ENCODE assay signal across 8 mouse cellular contexts in the genomic region with DNA sequence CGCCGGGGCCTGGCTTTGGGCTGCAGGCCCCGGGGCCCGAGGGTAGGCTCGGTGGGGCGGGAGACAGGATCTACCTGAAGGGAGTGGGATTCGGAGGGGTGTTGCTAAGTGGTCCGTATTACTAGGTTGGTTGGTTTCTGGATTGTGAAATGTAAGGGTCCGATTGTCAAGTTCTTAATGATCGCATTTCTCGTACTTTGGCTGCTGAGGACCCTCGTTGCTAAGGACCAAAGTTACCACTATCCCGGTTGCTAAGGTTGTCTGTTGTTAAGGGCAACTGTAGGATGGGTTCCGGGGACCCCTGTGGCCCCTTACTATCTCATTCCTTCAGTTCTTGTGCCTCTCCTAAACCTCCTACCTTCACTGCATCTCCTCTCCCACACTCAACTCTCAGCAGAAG. TPM values are rescaled to one million over a fixed set of nuclear protein-coding genes. Genes with fewer than 3 reads are reported as not detected.
DNase-seq lines count a peak whose midpoint lies in the region; ATAC-seq and TF ChIP-seq lines count a peak whose summit lies in the region.

No protein-coding gene starts in this region.

- ATAC-seq in hindbrain, embryonic 15.5 days (ENCODE audit: low FRiP score, low read depth): peak; percentile 28
- peak; percentile 12; the same call in 1 of the 2 replicates for ATAC-seq in midbrain, postnatal 0 days (ENCODE audit: low FRiP score)

- TF ChIP-seq CTCF in left cerebral cortex, adult 2 months (IDR thresholded peaks at IDR 0.05): no peak
- TF ChIP-seq CTCF in midbrain, postnatal 0 days (IDR thresholded peaks at IDR 0.05): no peak

- peak overlapping the region; percentile 75 for H3K4me3 ChIP-seq in left cerebral cortex, adult 2 months
- H3K4me3 ChIP-seq in brown adipose tissue, adult 24 weeks (ENCODE audit: insufficient read depth, low read depth, low read length): peak overlapping the region; percentile 69
- peak overlapping the region; percentile 58 for H3K4me3 ChIP-seq in hindbrain, embryonic 15.5 days
- H3K4me3 ChIP-seq in midbrain, postnatal 0 days (ENCODE audit: low read depth, low read length): peak overlapping the region; percentile 72

- intact Hi-C loops in left cerebral cortex, adult 2 months (cut with DNase I): no loop called here
- intact Hi-C loops in left cerebral cortex, postnatal 4 days (cut with DNase I): no loop called here
- intact Hi-C loops in left cerebral cortex, postnatal 25 days (cut with DNase I): loop anchor here (1.0 kb wide), 1 partner anchor 215 kb away; the partner anchor contains the start of gene Map4k1

- no peaks in the 10 kb centered on the region for H3K27me3 ChIP-seq in hindbrain, embryonic 15.5 days
- no peaks in the 10 kb centered on the region for H3K27me3 ChIP-seq in midbrain, postnatal 0 days (ENCODE audit: insufficient read depth, low read length)

- no peaks in the 10 kb centered on the region for H3K9me3 ChIP-seq in hindbrain, embryonic 15.5 days
- no peaks in the 10 kb centered on the region for H3K9me3 ChIP-seq in midbrain, postnatal 0 days (ENCODE audit: low read length)

- H3K4me2 ChIP-seq in hindbrain, embryonic 15.5 days: peak overlapping the region; percentile 68
- peak overlapping the region; percentile 53 for H3K4me2 ChIP-seq in midbrain, postnatal 0 days (ENCODE audit: low read depth, low read length, poor library complexity, severe bottlenecking)

- WGBS in hindbrain, embryonic 15.5 days: 1% methylated on average over 14 of the region's 14 CpGs
- WGBS in midbrain, postnatal 0 days: under 1% methylated on average over 14 of the region's 14 CpGs

- peaks cover 6% of the 10 kb centered on the region for H3K4me1 ChIP-seq in brown adipose tissue, adult 24 weeks (ENCODE audit: control insufficient read depth, insufficient read depth, insufficient read length, low read length)
- H3K4me1 ChIP-seq in hindbrain, embryonic 15.5 days (replicated peaks): peaks cover 30% of the 10 kb centered on the region
- H3K4me1 ChIP-seq in midbrain, postnatal 0 days (ENCODE audit: insufficient read depth, low read length): peaks cover 17% of the 10 kb centered on the region; the same call in 1 of the 2 replicates

- H3K9ac ChIP-seq in hindbrain, embryonic 15.5 days: peak overlapping the region; percentile 61
- H3K9ac ChIP-seq in midbrain, postnatal 0 days (replicated peaks; ENCODE audit: low read length, poor library complexity, severe bottlenecking): peak overlapping the region; percentile 55

- H3K27ac ChIP-seq in left cerebral cortex, adult 2 months: peak overlapping the region; percentile 83
- no peak overlapping the region for H3K27ac ChIP-seq in brown adipose tissue, adult 24 weeks (replicated peaks; ENCODE audit: low read depth, low read length)
- no peak overlapping the region for H3K27ac ChIP-seq in hindbrain, embryonic 15.5 days (replicated peaks)
- no peak overlapping the region for H3K27ac ChIP-seq in midbrain, postnatal 0 days (ENCODE audit: low read depth, low read length)

- no peak for DNase-seq in left cerebral cortex, adult 2 months (ENCODE audit: extremely low spot score in 1 of 2, low spot score in 2 of 2)
- DNase-seq in left cerebral cortex, postnatal 4 days: no peak
- DNase-seq in midbrain, postnatal 0 days (ENCODE audit: low spot score): no peak
- DNase-seq in ovary, adult 18-20 months (ENCODE audit: low spot score): no peak
- DNase-seq in layer of hippocampus, adult 8-10 months (ENCODE audit: low spot score in 2 of 2): no peak
- DNase-seq in left cerebral cortex, postnatal 25 days (ENCODE audit: low spot score in 2 of 2): no peak

- H3K36me3 ChIP-seq in hindbrain, embryonic 15.5 days: peaks cover under 1% of the 10 kb centered on the region; the same call in 1 of the 2 replicates
- H3K36me3 ChIP-seq in midbrain, postnatal 0 days (ENCODE audit: insufficient read depth, low read length): peaks cover 4% of the 10 kb centered on the region

RNA-seq across cellular contexts. Expression of gene Sirt2, which starts 0.4 kb away (rescaled TPM):
- total RNA-seq in left cerebral cortex, adult 2 months (2021): 100 to 1,000 TPM; 119 to 122 TPM
- total RNA-seq in left cerebral cortex, postnatal 4 days (2021): 10 to 100 TPM; 91.5 to 99.9 TPM
- 94.8 and 96.2 TPM in 2 replicates for polyA plus RNA-seq in brown adipose tissue, adult 24 weeks (2012; ENCODE audit: insufficient read depth, insufficient read length, missing spikeins)
- 112 and 125 TPM in 2 replicates for polyA plus RNA-seq in hindbrain, embryonic 15.5 days (2015; fragmentation: Nextera tagmentation; extraction: Ambion mirVana)
- 64.8 and 85.9 TPM in 2 replicates for total RNA-seq in midbrain, postnatal 0 days (2014; rRNA removed)
- polyA plus RNA-seq in midbrain, postnatal 0 days (2015; fragmentation: Nextera tagmentation; extraction: Ambion mirVana): 111 and 120 TPM in 2 replicates
- 100 to 1,000 TPM; 129 to 157 (median 142) TPM for total RNA-seq in layer of hippocampus, adult 8-10 months (2022)
- 100 to 1,000 TPM; 151 to 166 TPM for total RNA-seq in left cerebral cortex, postnatal 25 days (2021)

RNA-seq across cellular contexts. Expression of gene Nfkbib, which starts 0.4 kb away (rescaled TPM):
- 10 to 100 TPM; 34.8 to 36.8 TPM for total RNA-seq in left cerebral cortex, adult 2 months (2021)
- total RNA-seq in left cerebral cortex, postnatal 4 days (2021): 10 to 100 TPM; 35.3 to 35.6 TPM
- polyA plus RNA-seq in brown adipose tissue, adult 24 weeks (2012; ENCODE audit: insufficient read depth, insufficient read length, missing spikeins): 15.5 and 16.9 TPM in 2 replicates
- 66.3 and 69.0 TPM in 2 replicates for polyA plus RNA-seq in hindbrain, embryonic 15.5 days (2015; fragmentation: Nextera tagmentation; extraction: Ambion mirVana)
- total RNA-seq in midbrain, postnatal 0 days (2014; rRNA removed): 18.3 and 19.7 TPM in 2 replicates
- polyA plus RNA-seq in midbrain, postnatal 0 days (2015; fragmentation: Nextera tagmentation; extraction: Ambion mirVana): 58.5 and 65.3 TPM in 2 replicates
- total RNA-seq in layer of hippocampus, adult 8-10 months (2022): 10 to 100 TPM; 23.0 to 25.5 (median 24.7) TPM
- total RNA-seq in left cerebral cortex, postnatal 25 days (2021): 10 to 100 TPM; 34.2 to 37.7 TPM

RNA-seq across cellular contexts. Expression of gene Ccer2, which starts 10.9 kb away (rescaled TPM):
- 1 to 10 TPM; 1.0 to 1.9 TPM for total RNA-seq in left cerebral cortex, adult 2 months (2021)
- total RNA-seq in left cerebral cortex, postnatal 4 days (2021): under 1 TPM in 1 of 2 experiments, not detected in 1; 0.68 TPM
- polyA plus RNA-seq in brown adipose tissue, adult 24 weeks (2012; ENCODE audit: insufficient read depth, insufficient read length, missing spikeins): not detected in 2 replicates
- 0.54 and 0.71 TPM in 2 replicates for polyA plus RNA-seq in hindbrain, embryonic 15.5 days (2015; fragmentation: Nextera tagmentation; extraction: Ambion mirVana)
- not detected in 2 replicates for total RNA-seq in midbrain, postnatal 0 days (2014; rRNA removed)
- 1.4 and 1.8 TPM in 2 replicates for polyA plus RNA-seq in midbrain, postnatal 0 days (2015; fragmentation: Nextera tagmentation; extraction: Ambion mirVana)
- total RNA-seq in layer of hippocampus, adult 8-10 months (2022): 1 to 10 TPM in 2 of 4 experiments, under 1 TPM in 2; 0.32 to 1.4 (median 0.87) TPM
- total RNA-seq in left cerebral cortex, postnatal 25 days (2021): 1 to 10 TPM in 1 of 2 experiments, under 1 TPM in 1; 0.92 to 1.2 TPM

RNA-seq across cellular contexts. Expression of gene Rinl, which starts 21.9 kb away (rescaled TPM):
- total RNA-seq in left cerebral cortex, adult 2 months (2021): 1 to 10 TPM; 2.7 to 3.1 TPM
- 1 to 10 TPM; 1.5 to 1.6 TPM for total RNA-seq in left cerebral cortex, postnatal 4 days (2021)
- 2.5 and 4.6 TPM in 2 replicates for polyA plus RNA-seq in brown adipose tissue, adult 24 weeks (2012; ENCODE audit: insufficient read depth, insufficient read length, missing spikeins)
- 2.6 and 2.7 TPM in 2 replicates for polyA plus RNA-seq in hindbrain, embryonic 15.5 days (2015; fragmentation: Nextera tagmentation; extraction: Ambion mirVana)
- total RNA-seq in midbrain, postnatal 0 days (2014; rRNA removed): 0.80 and 1.0 TPM in 2 replicates
- polyA plus RNA-seq in midbrain, postnatal 0 days (2015; fragmentation: Nextera tagmentation; extraction: Ambion mirVana): 1.9 TPM in 2 replicates
- 1 to 10 TPM; 2.5 to 5.3 (median 3.8) TPM for total RNA-seq in layer of hippocampus, adult 8-10 months (2022)
- total RNA-seq in left cerebral cortex, postnatal 25 days (2021): 1 to 10 TPM; 2.4 to 2.9 TPM

RNA-seq across cellular contexts. Expression of gene Sars2, which starts 25.1 kb away (rescaled TPM):
- total RNA-seq in left cerebral cortex, adult 2 months (2021): 10 to 100 TPM; 13.0 to 13.9 TPM
- total RNA-seq in left cerebral cortex, postnatal 4 days (2021): 10 to 100 TPM; 11.9 to 13.3 TPM
- 13.0 and 14.5 TPM in 2 replicates for polyA plus RNA-seq in brown adipose tissue, adult 24 weeks (2012; ENCODE audit: insufficient read depth, insufficient read length, missing spikeins)
- polyA plus RNA-seq in hindbrain, embryonic 15.5 days (2015; fragmentation: Nextera tagmentation; extraction: Ambion mirVana): 19.5 TPM in 2 replicates
- 17.8 and 18.6 TPM in 2 replicates for total RNA-seq in midbrain, postnatal 0 days (2014; rRNA removed)
- 16.2 and 19.3 TPM in 2 replicates for polyA plus RNA-seq in midbrain, postnatal 0 days (2015; fragmentation: Nextera tagmentation; extraction: Ambion mirVana)
- 10 to 100 TPM; 11.2 to 13.9 (median 12.0) TPM for total RNA-seq in layer of hippocampus, adult 8-10 months (2022)
- total RNA-seq in left cerebral cortex, postnatal 25 days (2021): 10 to 100 TPM; 13.1 to 14.4 TPM
